Mouse (Mus musculus) brown adipose tissue, adult 24 weeks (tissue): ENCODE results near the gene Slc35a1. TPM values are rescaled to one million over a fixed set of nuclear protein-coding genes. Genes with fewer than 3 reads are reported as not detected.
"Not testable (repeated sequence)": the region's sequence is repeated elsewhere in the genome, so short reads cannot be mapped to it uniquely, and the experiment has no call there.

Experiments used
- H3K27ac ChIP-seq: fragments of 200-500 bp; replicated peaks from 2 replicates; pipeline ENCODE4 v1.5.1; 2012; ENCODE audit warnings: low read depth, mild to moderate bottlenecking, low read length
- H3K4me1 ChIP-seq: fragments of 200-500 bp; 2 replicates; pipeline ENCODE4 v1.6.1; 2012; ENCODE audit warnings: low read length, mixed read lengths; ENCODE audit not compliant: control insufficient read depth, insufficient read depth, insufficient read length
- H3K4me3 ChIP-seq: fragments of 200-500 bp; 2 replicates; pipeline ENCODE4 v1.5.1; 2012; ENCODE audit warnings: low read depth, mild to moderate bottlenecking, low read length, moderate library complexity; ENCODE audit not compliant: insufficient read depth
- polyA plus RNA-seq: library from polyadenylated mRNA; stranded (reverse); fragments of >200 nt; gene quantifications from 2 replicates; pipeline ENCODE4 v1.2.4, GENCODE M21; 2012; ENCODE audit not compliant: missing spikeins, insufficient read depth, insufficient read length

Slc35a1 gene
- 16.0 and 17.7 TPM in 2 replicates for polyA plus RNA-seq

DNA sequence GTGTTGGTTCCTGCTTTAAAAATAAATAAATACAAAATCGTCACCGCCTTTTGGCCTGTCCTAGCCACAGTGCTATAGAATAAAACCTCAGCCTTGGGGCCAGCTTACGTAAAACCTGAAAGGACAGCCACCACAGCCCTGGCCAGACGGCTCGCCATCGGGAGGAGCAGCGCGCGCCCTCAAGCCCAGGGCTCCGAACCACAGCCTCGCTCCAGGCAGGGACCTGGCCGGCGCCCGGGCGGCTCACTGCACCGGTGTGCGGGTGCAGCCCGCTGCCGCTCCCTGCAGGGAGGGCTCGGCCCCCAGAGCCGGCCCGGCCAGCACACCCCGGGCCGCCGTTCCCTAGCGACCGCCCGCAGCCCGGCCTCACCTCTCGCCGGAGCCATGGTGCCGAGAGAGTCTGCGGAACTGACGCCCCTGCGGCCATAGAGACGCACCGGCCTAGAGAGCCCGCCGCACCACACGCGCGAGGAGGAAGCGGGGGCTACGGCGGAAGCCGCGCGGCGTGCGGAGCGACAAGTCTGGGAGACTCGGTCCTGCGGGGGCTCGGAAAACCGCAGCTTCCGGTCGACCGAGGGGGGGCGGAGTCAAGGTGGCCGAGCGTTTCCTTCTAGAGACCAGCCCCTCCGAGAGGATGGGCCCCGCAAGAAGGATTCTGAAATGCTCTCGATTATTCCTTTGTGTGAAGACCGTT, at the start of gene Slc35a1:
TSS of gene Slc35a1 (minus strand) at position 565 of the 694 bp plus-strand sequence.
- peak within 1 kb of the TSS; percentile 43 for H3K27ac ChIP-seq
- H3K4me3 ChIP-seq, result peak within 1 kb of the TSS; percentile 97
- no peaks in the 10 kb centered on the region; the same call in 1 of the 2 replicates for H3K4me1 ChIP-seq

DNA sequence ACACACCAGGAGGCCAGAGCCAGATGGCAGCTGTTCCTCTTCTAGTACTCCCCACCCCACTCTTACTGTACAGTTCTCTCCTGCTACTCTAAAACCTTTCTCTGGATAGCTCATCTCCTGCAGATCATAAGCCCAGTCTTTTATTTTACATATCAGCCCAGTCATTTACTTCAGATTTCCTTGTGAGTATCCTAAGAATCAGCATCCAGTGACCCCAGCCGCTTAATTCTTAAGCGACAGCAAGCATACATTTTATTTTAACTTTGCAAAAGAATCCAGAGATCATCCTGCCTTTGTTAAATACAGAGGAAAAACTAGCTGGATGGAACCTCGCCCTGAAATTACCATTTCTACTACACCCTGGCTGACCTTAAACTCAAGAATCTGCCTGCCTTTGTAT, 47.2 kb upstream of the Slc35a1 start:
- H3K4me3 ChIP-seq, result no peak overlapping the region
- H3K4me1 ChIP-seq, result no peaks in the 10 kb centered on the region
- no peak overlapping the region for H3K27ac ChIP-seq

DNA sequence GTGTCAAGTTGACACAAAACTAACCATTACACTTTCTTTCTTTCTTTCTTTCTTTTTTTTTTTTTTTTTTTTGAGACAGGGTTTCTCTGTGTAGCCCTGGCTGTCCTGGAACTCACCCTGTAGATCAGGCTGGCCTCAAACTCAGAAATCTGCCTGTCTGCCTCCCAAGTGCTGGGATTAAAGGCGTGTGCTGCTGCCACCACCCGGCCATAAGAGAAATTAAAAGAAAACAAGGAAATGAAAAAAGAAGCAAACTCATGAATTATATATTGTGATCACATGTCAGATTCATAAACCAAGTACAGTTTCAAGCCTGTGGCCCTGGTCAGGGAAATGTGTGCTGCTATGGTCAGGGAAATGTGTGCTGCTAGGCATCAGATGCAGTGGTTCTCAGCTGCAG, 46.2 kb upstream of the Slc35a1 start:
- not testable (repeated sequence) for H3K4me1 ChIP-seq, H3K4me3 ChIP-seq

DNA sequence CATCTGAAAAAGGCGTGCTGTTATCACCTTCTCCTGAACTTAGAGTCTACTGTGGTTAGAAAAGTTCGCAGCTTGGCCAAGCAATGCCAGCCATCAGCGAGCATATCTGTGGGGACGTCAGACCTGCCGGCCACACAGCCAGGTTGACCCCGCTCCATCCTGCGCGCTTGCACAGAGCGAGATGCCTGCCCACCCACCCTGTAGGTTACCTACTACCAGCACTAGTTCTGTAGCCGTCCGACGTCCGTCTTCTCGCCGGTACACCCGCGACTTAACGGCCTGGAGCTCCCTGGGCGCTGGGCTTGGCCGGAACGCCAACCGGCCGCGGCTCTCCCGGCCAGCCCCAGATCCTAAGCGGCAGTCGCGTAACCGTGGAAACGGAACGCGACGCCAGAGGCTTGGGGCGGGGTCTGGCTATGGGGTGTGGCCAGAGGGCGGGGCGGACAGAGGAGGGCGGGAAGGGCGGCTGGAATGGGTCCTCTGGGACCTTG, 42.7 kb upstream of the Slc35a1 start, which contains the start of gene Cfap206:
TSS of gene Cfap206 (minus strand) at position 356 of the 491 bp plus-strand sequence.
- peak within 1 kb of the TSS; percentile 60 for H3K4me3 ChIP-seq
- H3K4me1 ChIP-seq, result no peaks in the 10 kb centered on the region
- no peak within 1 kb of the TSS for H3K27ac ChIP-seq

More for the DNA sequence above, 46.2 kb upstream of the Slc35a1 start:
- not testable (repeated sequence) for H3K27ac ChIP-seq

DNA sequence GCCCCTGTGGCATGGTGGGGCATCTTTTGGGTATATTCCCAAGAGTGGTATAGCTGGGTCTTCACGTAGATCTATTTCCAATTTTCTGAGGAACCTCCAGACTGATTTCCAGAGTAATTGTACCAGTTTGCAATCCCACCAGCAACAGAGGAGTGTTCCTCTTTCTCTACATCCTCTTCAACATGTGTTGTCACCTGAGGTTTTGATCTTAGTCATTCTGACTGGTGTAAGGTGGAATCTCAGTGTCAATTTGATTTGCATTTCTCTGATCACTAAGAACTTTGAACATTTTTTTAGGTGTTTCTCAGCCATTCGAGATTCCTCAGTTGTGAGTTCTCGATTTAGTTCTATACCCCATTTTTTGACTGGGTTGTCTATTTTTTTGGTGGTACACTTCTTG, 38.5 kb upstream of the Slc35a1 start:
- not testable (repeated sequence) for H3K4me3 ChIP-seq, H3K27ac ChIP-seq, H3K4me1 ChIP-seq

GRCm38 (mm10) chr4:34724306-34724705, 37.1 kb upstream of the Slc35a1 start:
- H3K4me1 ChIP-seq, result no peaks in the 10 kb centered on the region
- H3K4me3 ChIP-seq, result no peak overlapping the region
- no peak overlapping the region for H3K27ac ChIP-seq

DNA sequence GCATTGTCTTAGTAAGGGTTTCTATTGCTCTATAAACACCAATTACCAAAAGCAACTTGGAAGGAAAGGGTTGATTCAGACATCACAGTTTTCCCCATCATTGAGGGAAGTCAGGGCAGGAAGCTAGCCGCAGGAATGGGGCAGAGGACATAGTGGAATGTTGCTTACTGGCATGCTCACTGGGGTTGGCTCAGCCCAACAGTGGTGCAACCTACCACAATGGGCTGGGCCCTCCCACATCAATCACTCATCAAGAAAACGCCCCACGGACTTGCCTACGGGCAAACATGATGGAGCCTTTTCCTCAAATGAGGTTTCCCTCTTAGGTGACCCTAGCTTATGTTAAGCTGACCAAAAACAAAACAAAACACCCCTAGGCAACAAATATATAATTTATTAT, 35.9 kb upstream of the Slc35a1 start:
- Histone ChIP-seq H3K4me1 (no peaks in the 10 kb centered on the region), H3K27ac (no peak overlapping the region), H3K4me3 (no peak overlapping the region)

DNA sequence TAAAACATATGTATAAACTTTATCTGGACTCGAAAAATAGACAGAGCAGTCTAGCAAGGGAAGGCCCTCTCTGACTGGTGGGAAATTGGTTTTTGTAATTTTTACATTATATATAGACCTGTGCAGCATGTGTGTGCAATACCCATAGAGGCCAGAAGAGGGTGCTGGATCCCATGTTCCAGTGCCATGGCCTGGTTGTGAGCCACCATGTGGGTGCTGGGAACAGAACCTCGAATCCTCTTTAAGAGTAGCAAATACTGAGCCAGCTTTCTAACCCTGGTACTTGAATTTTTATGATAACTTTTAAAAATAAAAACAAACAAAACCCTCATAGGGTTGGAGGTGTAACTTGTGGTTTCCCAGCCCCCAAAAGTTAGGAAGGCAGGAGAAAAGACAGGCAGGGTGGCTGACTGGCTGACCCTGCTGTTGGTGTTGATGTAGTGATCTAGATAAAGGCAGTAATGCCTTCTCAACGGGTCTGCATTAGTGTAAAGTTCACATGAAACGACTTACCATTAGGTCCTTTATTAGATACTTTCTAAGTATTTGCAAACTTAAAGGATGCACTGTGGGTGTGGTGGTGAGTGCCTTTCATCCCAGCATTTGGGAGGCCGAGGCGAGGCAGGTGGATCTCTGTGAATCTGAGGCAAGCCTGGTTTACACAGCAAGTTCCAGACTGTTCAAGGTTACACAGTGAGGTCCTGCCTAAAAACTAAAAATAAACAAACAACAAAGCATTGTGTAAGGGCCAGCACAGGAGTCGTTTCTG, 33.1 kb upstream of the Slc35a1 start:
- Histone ChIP-seq H3K4me3 (no peak overlapping the region), H3K4me1 (no peaks in the 10 kb centered on the region), H3K27ac (no peak overlapping the region)

DNA sequence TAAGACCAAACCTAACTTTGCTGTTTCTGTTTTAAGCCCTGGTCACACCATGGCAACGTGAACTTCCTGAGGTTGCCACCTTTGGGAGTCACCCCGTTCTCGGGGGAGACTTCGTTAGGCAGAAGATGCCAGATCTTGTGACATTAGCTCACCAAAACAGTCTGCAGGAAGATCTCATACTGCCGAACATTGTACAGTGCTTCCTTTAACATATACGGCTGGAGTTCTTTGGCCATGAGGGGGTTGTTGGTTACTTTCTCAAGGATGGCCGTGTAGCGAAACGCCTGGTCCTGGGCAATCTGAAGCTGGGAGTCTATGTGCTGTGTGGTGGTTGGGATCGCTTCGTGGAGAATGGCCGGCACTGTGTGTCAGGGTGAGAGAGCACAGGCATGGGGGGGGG, 32.2 kb upstream of the Slc35a1 start:
- Histone ChIP-seq H3K27ac (no peak overlapping the region), H3K4me1 (no peaks in the 10 kb centered on the region), H3K4me3 (no peak overlapping the region)

DNA sequence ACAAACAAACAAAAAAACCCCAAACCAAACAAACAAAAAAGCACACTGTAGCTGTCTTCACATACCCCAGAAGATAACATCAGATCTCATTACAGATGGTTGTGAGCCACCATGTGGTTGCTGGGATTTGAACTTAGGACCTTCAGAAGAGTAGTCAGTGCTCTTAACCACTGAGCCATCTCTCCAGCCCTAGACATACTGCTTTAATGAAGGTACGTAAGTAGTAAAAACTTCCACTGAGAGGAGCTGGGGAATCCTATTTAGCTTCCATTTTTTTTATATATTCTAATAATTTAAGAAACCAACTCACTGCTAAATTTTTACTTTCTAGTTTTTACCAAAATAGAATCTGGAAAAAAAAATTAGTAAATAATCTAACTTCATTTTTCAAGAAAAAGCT, 27.8 kb upstream of the Slc35a1 start:
- Histone ChIP-seq H3K4me3 (no peak overlapping the region), H3K27ac (no peak overlapping the region)

DNA sequence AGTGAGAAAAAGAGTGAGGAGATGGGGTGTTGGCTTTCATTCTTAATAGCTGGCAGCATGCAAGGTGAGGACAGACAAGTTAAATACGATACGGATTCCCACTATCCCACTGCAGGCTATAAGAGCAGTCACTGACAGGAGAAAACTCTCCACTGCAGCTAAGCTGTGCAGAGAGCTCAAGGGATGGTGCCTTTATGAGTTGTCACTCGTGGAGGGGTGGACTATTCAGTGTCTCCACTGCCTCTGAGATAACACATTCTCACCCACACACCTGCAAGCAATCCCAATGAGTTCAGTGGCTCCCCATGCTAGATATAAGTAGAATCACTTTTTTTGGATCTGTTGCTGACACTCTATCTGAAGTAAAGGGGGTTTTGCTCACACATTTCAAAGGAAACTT, 20.9 kb upstream of the Slc35a1 start:
- Histone ChIP-seq H3K4me1 (no peaks in the 10 kb centered on the region), H3K27ac (no peak overlapping the region), H3K4me3 (no peak overlapping the region)

More for the DNA sequence above, 27.8 kb upstream of the Slc35a1 start:
- no peaks in the 10 kb centered on the region for H3K4me1 ChIP-seq

DNA sequence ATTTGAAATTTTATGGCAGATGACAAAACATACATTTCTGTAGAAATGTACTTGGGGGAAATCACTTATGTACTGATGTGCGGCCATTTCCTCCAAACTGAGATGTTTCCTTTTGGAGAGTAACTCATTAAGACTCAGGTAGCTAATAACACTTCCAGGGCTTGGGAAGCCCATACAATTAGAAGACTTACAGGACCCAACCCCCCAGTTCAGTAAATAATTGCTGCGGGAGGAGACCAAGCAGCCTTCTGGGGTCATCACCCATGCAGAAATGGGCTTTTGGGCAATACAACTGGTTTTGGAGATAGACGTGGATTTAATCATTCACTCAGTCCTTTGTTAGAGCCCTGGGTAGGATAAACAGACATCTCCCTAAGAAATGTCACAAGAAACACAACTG, 20.0 kb upstream of the Slc35a1 start:
- H3K27ac ChIP-seq, result no peak overlapping the region
- H3K4me1 ChIP-seq, result no peaks in the 10 kb centered on the region
- H3K4me3 ChIP-seq, result no peak overlapping the region

- no peak overlapping the region for H3K4me3 ChIP-seq
- no peak overlapping the region for H3K27ac ChIP-seq
- no peaks in the 10 kb centered on the region for H3K4me1 ChIP-seq
Measured at GRCm38 (mm10) chr4:34703029-34703428, 15.8 kb upstream of the Slc35a1 start.

GRCm38 (mm10) chr4:34702231-34702630, 15.0 kb upstream of the Slc35a1 start:
- no peak overlapping the region for H3K4me3 ChIP-seq
- no peaks in the 10 kb centered on the region for H3K4me1 ChIP-seq
- no peak overlapping the region for H3K27ac ChIP-seq

- no peaks in the 10 kb centered on the region for H3K4me1 ChIP-seq
- no peak overlapping the region for H3K27ac ChIP-seq
- no peak overlapping the region for H3K4me3 ChIP-seq
Measured at GRCm38 (mm10) chr4:34701528-34701927, 14.3 kb upstream of the Slc35a1 start.
